Mouse (Mus musculus) kidney, postnatal 0 days (tissue): ENCODE measurements at regions not wholly inside any gene's neighbourhood (a gene's known extent, or its start where the extent isn't known, plus 50 kb on each side); places are given as distances from the start of the nearest gene placed in this dataset.

Source experiments
- ATAC-seq: fragments of 200-750 bp; cut with Nextera tagmentation; replicated peaks from 2 replicates; pipeline ENCODE4 v1.8.0; 2017; ENCODE audit warnings: low read depth, moderate number of reproducible peaks, moderate TSS enrichment, moderate library complexity; ENCODE audit not compliant: low FRiP score
- DNase-seq: peaks from one replicate; pipeline ENCODE4 v3.0.0-alpha.2; 2016; ENCODE audit warnings: low spot score
- H3K27ac ChIP-seq: fragments of 300-500 bp; sonication (generic); 2 replicates; pipeline ENCODE4 v1.5.1; 2014; ENCODE audit warnings: mild to moderate bottlenecking
- H3K27me3 ChIP-seq: fragments of 300-500 bp; sonication (generic); 2 replicates; pipeline ENCODE4 v1.6.1; 2014; ENCODE audit warnings: low read length, mixed read lengths; ENCODE audit not compliant: insufficient read depth
- H3K36me3 ChIP-seq: fragments of 300-500 bp; sonication (generic); 2 replicates; pipeline ENCODE4 v1.6.1; 2014; ENCODE audit warnings: low read length, mixed read lengths; ENCODE audit not compliant: insufficient read depth
- H3K4me1 ChIP-seq: fragments of 300-500 bp; sonication (generic); replicated peaks from 2 replicates; pipeline ENCODE4 v1.6.1; 2014; ENCODE audit warnings: antibody characterized with exemption, low read length, mixed read lengths; ENCODE audit not compliant: insufficient read depth
- H3K4me2 ChIP-seq: fragments of 300-500 bp; sonication (generic); 2 replicates; pipeline ENCODE4 v1.6.1; 2014; ENCODE audit warnings: mild to moderate bottlenecking, low read length, moderate library complexity, mixed read lengths
- H3K4me3 ChIP-seq: fragments of 300-500 bp; sonication (generic); replicated peaks from 2 replicates; pipeline ENCODE4 v1.5.1; 2014; ENCODE audit warnings: low read depth, low read length
- H3K9ac ChIP-seq: fragments of 300-500 bp; sonication (generic); 2 replicates; pipeline ENCODE4 v1.6.1; 2014; ENCODE audit warnings: low read depth, low read length
- H3K9me3 ChIP-seq: fragments of 300-500 bp; sonication (generic); replicated peaks from 2 replicates; pipeline ENCODE4 v1.6.1; 2016; ENCODE audit warnings: low read length, inconsistent platforms, mixed read lengths
- CTCF ChIP-seq: IDR thresholded peaks from 2 replicates; pipeline ENCODE4 v1.5.1; 2016; ENCODE audit warnings: antibody characterized with exemption, low read depth, mild to moderate bottlenecking, moderate library complexity
- WGBS: fragments of 180-500 bp; shearing (Covaris S2); extraction: QIAGEN DNeasy Blood & Tissue Kit; methylation state at CpG from one replicate; pipeline ENCODE4 v1.1.7; 2014; 5-methylcytosine and 5-hydroxymethylcytosine counted together

DNA sequence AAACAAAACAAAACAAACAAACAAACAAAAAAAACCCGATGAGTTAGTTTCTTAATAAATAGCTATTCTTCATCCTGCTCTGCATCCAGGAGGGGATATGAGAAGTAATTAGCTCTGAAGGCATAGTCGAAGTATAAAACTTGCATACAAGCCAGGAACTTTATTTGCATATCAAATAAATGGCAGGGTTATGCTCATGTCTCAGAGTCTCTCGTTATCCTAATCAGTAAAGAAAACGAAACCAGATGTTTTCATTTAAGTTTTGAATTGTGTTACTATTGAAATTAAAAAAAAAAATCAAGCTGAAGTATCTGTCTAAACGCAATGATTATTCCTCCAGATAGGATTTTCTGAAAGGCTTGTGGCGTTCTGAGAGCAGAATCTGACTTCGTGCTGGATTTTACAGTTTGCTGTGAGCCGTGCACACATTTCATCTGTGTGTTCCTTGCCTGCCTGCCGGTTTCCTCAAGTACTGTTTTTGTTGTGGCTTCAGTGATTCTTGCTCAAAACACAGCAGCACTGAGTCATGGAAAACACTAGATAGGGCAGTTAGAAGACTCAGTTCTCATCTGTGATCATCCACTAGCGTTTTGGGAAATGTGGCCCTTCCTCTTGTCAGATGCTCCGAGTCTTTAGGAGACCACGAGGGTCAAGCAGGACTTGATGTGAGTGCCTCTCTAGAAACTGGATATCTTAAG, 91.2 kb downstream of the Kcnrg start:
- H3K9me3 ChIP-seq, result no peaks in the 10 kb centered on the region
- no peak overlapping the region for H3K4me3 ChIP-seq
- no peak for TF ChIP-seq CTCF
- H3K27ac ChIP-seq, result no peak overlapping the region
- H3K9ac ChIP-seq, result no peak overlapping the region
- no peaks in the 10 kb centered on the region for H3K36me3 ChIP-seq
- H3K27me3 ChIP-seq, result no peaks in the 10 kb centered on the region
- no peaks in the 10 kb centered on the region for H3K4me1 ChIP-seq
- no peak for ATAC-seq
- 45% methylated on average over 12 of the region's 12 CpGs for WGBS
- DNase-seq, result no peak
- no peak overlapping the region for H3K4me2 ChIP-seq

DNA sequence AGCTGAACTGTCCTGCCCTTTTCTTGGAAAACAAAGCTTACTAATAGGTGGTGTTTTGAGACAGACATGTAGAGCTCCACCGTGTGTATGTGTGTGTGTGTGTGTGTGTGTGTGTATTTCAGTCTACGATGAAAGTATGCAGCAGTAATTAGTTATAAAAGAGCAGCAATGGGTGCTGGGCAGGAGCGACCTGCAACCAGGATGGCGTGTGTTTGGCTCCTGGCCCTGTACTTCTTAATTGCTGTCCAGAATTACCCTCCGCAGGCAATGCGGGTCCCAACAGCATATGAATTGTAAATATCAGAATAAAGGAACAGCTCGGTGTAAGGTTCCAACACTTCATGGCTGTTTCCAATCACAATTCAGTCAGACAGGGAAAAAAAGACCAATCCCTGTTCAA, 92.4 kb downstream of the Kcnrg start:
- no peak overlapping the region for H3K4me3 ChIP-seq
- no peaks in the 10 kb centered on the region for H3K36me3 ChIP-seq
- H3K27ac ChIP-seq, result no peak overlapping the region
- 79% methylated on average over 7 of the region's 7 CpGs for WGBS
- H3K4me1 ChIP-seq, result no peaks in the 10 kb centered on the region
- H3K27me3 ChIP-seq, result no peaks in the 10 kb centered on the region
- ATAC-seq (no peak), DNase-seq (no peak)
- no peak overlapping the region for H3K9ac ChIP-seq
- no peak overlapping the region for H3K4me2 ChIP-seq
- H3K9me3 ChIP-seq, result no peaks in the 10 kb centered on the region
- TF ChIP-seq CTCF, result no peak

DNA sequence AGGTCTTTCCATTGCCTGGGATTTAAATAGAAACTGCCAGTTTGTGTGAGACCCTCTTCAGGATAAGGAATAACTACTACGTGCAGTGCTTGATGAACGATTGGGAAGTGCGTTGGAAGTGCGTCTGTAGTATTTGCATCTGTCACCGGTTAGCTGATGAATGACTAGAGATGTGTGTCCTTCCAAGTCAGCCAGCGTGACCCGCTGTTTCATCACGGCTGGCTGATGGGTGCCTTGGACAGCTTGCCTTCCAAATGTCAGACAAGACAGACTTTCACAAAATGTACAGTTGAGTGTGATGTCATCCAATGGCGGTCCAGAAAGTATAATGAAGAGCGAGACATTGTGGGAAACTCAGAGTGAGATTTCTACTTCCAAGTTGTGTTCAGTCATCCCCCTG, 93.9 kb downstream of the Kcnrg start:
- ATAC-seq (no peak), DNase-seq (no peak)
- H3K4me2 ChIP-seq, result no peak overlapping the region
- H3K9me3 ChIP-seq, result no peaks in the 10 kb centered on the region
- H3K27me3 ChIP-seq, result no peaks in the 10 kb centered on the region
- 73% methylated on average over 10 of the region's 10 CpGs for WGBS
- no peaks in the 10 kb centered on the region for H3K36me3 ChIP-seq
- no peaks in the 10 kb centered on the region for H3K4me1 ChIP-seq
- H3K27ac ChIP-seq, result no peak overlapping the region
- H3K4me3 ChIP-seq, result no peak overlapping the region
- no peak overlapping the region for H3K9ac ChIP-seq
- no peak for TF ChIP-seq CTCF

DNA sequence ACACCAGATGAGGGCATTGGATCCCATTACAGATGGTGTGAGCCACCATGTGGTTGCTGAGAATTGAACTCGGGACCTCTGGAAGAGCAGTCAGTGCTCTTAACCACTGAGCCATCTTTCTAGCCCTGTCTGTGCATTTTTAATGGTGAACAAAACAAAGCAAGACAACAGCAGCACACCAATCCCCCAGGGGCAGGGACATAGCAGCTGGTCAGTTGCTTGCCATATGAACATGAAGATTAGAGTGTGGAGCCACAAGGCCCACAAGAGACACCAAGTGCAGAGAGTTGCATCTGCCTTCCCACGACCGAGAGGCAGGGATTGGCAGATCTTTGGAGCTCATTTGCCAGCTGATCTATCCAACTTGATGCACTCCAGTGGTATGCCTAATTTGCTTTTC, 96.7 kb downstream of the Kcnrg start:
- no peaks in the 10 kb centered on the region for H3K36me3 ChIP-seq
- 82% methylated on average over 3 of the region's 3 CpGs for WGBS
- no peak for ATAC-seq
- no peak for DNase-seq
- no peak overlapping the region for H3K27ac ChIP-seq
- H3K4me3 ChIP-seq, result no peak overlapping the region
- TF ChIP-seq CTCF, result no peak
- H3K27me3 ChIP-seq, result no peaks in the 10 kb centered on the region
- no peak overlapping the region for H3K9ac ChIP-seq
- H3K4me1 ChIP-seq, result no peaks in the 10 kb centered on the region
- H3K4me2 ChIP-seq, result no peak overlapping the region
- H3K9me3 ChIP-seq, result no peaks in the 10 kb centered on the region

- H3K4me1 ChIP-seq, result no peaks in the 10 kb centered on the region
- H3K9me3 ChIP-seq, result no peaks in the 10 kb centered on the region
- 65% methylated on average over 6 of the region's 6 CpGs for WGBS
- TF ChIP-seq CTCF, result no peak
- no peak for DNase-seq
- H3K27me3 ChIP-seq, result no peaks in the 10 kb centered on the region
- ATAC-seq, result no peak
- H3K36me3 ChIP-seq, result no peaks in the 10 kb centered on the region
- H3K4me3 ChIP-seq, result no peak overlapping the region
- no peak overlapping the region for H3K9ac ChIP-seq
- no peak overlapping the region for H3K27ac ChIP-seq
- H3K4me2 ChIP-seq, result no peak overlapping the region
These were observed 99.7 kb downstream of the Kcnrg start for GRCm38 (mm10) chr14:61706984-61707383.

DNA sequence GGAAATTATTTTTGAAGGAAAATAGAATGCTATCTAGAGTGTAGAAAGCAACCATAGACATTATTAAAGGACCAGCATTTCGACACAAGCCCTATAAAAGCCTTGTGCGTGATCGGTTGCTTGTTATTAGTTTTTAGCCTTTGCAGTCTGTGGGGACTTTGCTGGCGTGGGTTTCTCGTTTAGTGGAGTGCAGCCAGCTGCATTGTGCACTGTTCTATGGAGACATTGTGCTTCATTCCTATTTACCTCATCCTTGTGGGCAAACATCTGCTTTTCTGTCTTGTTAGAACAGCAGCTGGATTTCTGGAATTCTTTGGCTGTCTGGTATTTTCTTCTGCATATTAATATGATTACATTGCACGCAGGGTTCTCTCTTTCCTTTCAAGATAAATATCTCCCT, 101.1 kb downstream of the Kcnrg start:
- no peaks in the 10 kb centered on the region for H3K27me3 ChIP-seq
- DNase-seq (no peak), ATAC-seq (no peak)
- H3K4me1 ChIP-seq, result no peaks in the 10 kb centered on the region
- H3K9me3 ChIP-seq, result no peaks in the 10 kb centered on the region
- no peaks in the 10 kb centered on the region for H3K36me3 ChIP-seq
- no peak for TF ChIP-seq CTCF
- H3K4me2 ChIP-seq, result no peak overlapping the region
- no peak overlapping the region for H3K27ac ChIP-seq
- no peak overlapping the region for H3K9ac ChIP-seq
- no peak overlapping the region for H3K4me3 ChIP-seq
- 75% methylated on average over 6 of the region's 6 CpGs for WGBS

DNA sequence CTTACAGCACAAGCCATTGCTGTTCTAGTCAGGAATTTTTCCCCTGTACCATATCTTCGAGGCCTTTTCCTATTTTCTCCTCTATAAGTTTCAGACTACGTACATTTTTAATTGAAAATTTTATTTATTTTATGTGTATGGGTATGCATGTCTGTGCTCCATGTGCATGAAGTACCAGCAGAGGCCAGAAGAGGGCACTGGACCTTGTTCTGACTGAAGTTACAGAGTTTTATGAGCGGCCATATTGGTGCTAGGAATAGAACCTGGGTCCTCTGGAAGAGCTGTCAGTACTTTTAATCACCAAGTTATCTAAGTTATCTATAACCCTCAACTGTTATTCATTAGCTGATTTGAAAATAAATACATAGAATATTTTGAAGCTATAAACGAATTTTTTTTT, 108.5 kb downstream of the Kcnrg start:
- no peak overlapping the region for H3K9ac ChIP-seq
- 0 out of 2 replicates have a peak, but pooled peaks have one; percentile 1 for TF ChIP-seq CTCF
- H3K4me2 ChIP-seq, result no peak overlapping the region
- no peaks in the 10 kb centered on the region for H3K4me1 ChIP-seq
- no peak overlapping the region for H3K27ac ChIP-seq
- H3K4me3 ChIP-seq, result no peak overlapping the region
- 92% methylated on average over 4 of the region's 4 CpGs for WGBS
- H3K27me3 ChIP-seq, result no peaks in the 10 kb centered on the region
- no peak for ATAC-seq
- H3K9me3 ChIP-seq, result 0 out of 2 replicates have a peak, but pooled peaks cover 3% of the 10 kb centered on the region
- DNase-seq, result no peak
- H3K36me3 ChIP-seq, result no peaks in the 10 kb centered on the region
